Mouse (Mus musculus) spleen, postnatal 14 days (tissue): ENCODE data around the gene Asz1.

Source experiments
- DNase-seq, 2 experiments: peaks; one replicate each; pipeline ENCODE4 v3.0.0; 2021 to 2022; ENCODE audit warnings: low spot score in 2 of 2

The Asz1 gene

GRCm38 (mm10) chr6:18108934-18109333 is at the start of gene Asz1:
Gene Asz1 (minus strand): TSS chr6:18109061.
- DNase-seq: no peak

- no peak for DNase-seq
Observed at GRCm38 (mm10) chr6:18153031-18153430, 44.2 kb upstream of the Asz1 start.

GRCm38 (mm10) chr6:18135246-18135645 is 26.4 kb upstream of the Asz1 start:
- DNase-seq: no peak

- DNase-seq: no peak
Observed at GRCm38 (mm10) chr6:18128059-18128458, 19.2 kb upstream of the Asz1 start.

- no peak for DNase-seq
Observed at GRCm38 (mm10) chr6:18127206-18127983, 18.5 kb upstream of the Asz1 start.

GRCm38 (mm10) chr6:18096861-18097260 is 12.0 kb downstream of the Asz1 start:
- no peak for DNase-seq

- DNase-seq: no peak
Observed at GRCm38 (mm10) chr6:18089098-18089497, 19.8 kb downstream of the Asz1 start.

GRCm38 (mm10) chr6:18087160-18087804 is 21.6 kb downstream of the Asz1 start:
- DNase-seq: no peak

- DNase-seq: no peak
Observed at GRCm38 (mm10) chr6:18078615-18079014, 30.2 kb downstream of the Asz1 start.

- no peak for DNase-seq
Observed at GRCm38 (mm10) chr6:18076986-18077385, 31.9 kb downstream of the Asz1 start.

- DNase-seq: no peak
Observed at GRCm38 (mm10) chr6:18076577-18076976, 32.3 kb downstream of the Asz1 start.

GRCm38 (mm10) chr6:18057899-18058298 is 51.0 kb downstream of the Asz1 start:
- DNase-seq: no peak

GRCm38 (mm10) chr6:18051702-18052101 is 57.2 kb downstream of the Asz1 start:
- no peak for DNase-seq

GRCm38 (mm10) chr6:18044299-18044698 is 64.6 kb downstream of the Asz1 start:
- DNase-seq: no peak

GRCm38 (mm10) chr6:18043172-18043571 is 65.7 kb downstream of the Asz1 start:
- DNase-seq: no peak

- DNase-seq: no peak
Observed at GRCm38 (mm10) chr6:18032271-18032670, 76.6 kb downstream of the Asz1 start.

- DNase-seq: no peak
Observed at GRCm38 (mm10) chr6:18031509-18032010, 77.3 kb downstream of the Asz1 start.

- DNase-seq: no peak
Observed at GRCm38 (mm10) chr6:18030868-18031508, 77.9 kb downstream of the Asz1 start.

- no peak for DNase-seq
Observed at GRCm38 (mm10) chr6:18029746-18030656, 78.9 kb downstream of the Asz1 start, which contains the start of gene Wnt2. Gene Wnt2 (minus strand): TSS chr6:18030585.

GRCm38 (mm10) chr6:18024133-18024794 is 84.6 kb downstream of the Asz1 start:
- DNase-seq: no peak

- DNase-seq: no peak
Observed at GRCm38 (mm10) chr6:18013346-18013745, 95.5 kb downstream of the Asz1 start.
